Mouse (Mus musculus): ENCODE measurements around the gene Ndufv1.
"Not testable (repeated sequence)": the region's sequence is repeated elsewhere in the genome, so short reads cannot be mapped to it uniquely, and the experiment has no call there.

Ndufv1 gene

DNA sequence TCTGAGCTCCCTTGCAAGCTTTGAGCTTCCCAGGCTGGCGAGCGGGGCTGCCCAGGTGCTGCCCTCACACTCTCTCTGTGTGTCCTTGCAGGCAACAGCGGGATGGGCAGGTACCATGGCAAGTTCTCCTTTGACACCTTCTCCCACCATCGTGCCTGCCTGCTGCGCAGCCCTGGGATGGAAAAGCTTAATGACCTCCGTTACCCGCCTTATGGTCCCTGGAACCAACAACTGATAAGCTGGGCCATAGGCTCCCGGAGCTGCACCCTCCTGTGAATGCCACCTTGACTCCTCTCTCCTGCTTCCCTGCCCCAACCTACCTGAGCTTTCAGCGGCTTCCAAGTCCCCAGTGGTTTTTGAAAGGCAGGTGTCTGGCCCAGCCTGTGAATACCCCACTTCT, 31.7 kb downstream of the Ndufv1 start:
- DNase-seq (ENCODE audit: extremely low read depth, low read depth, low spot score), result no peak

DNA sequence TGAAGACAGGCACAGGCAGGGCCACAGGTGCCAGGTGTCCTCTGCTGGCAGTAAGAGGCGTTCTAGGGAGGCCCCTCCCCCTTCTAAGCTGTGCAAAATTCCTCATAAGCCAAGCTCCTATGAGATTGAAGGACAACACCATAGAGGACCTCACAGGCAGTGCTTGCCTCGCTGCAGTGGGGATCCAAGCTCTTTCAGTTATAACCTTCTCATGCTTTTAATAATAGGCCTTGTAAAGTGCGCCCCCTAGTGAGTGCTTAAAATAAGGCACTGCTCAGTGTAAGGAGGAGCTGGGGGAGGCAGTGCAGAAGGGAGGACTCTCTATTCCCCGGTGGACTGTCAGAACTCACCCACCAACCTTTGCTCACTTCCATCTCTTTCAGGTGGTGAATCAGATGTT, 32.3 kb downstream of the Ndufv1 start:
- no peak for DNase-seq (ENCODE audit: extremely low read depth, low read depth, low spot score)

DNA sequence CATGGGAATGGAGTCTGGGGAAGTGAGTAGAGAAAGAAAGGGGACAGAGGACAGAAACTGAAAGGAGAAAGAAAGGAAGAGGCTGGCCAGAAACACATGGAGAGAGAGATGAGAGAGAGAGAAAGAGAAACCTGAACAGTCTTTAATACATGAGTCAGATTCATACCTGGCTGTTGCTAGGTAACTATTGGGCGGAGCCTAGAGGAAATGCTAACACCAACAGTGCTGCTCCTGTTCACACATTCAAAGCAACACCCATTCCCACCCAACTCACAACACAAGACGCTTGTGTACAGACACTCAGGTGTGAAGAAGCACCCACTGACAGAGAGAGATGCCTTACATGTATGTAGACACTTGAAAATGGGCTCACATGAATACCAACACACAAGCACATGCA, 36.7 kb downstream of the Ndufv1 start:
- DNase-seq (ENCODE audit: extremely low read depth, low read depth, low spot score), result no peak

DNA sequence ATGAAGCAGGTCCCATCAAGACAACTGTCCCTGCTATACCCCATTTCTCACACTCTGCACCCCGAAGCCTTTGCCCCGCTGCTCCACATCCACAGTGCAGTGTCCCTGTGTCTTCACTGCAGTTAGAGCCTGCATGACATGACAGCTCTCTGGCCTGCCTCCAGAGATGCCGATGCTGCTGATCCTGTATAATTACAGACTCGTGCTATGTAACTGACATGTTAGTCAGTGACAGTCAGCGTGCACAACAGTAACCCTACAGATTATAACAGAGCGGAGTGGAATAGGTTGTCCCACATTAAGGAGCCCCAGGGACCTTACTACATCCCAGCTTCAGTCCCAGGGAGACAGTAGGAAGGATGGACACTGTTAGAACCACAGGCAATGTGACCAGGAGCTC, 38.0 kb downstream of the Ndufv1 start:
- not testable (repeated sequence) for DNase-seq (ENCODE audit: extremely low read depth, low read depth, low spot score)

DNA sequence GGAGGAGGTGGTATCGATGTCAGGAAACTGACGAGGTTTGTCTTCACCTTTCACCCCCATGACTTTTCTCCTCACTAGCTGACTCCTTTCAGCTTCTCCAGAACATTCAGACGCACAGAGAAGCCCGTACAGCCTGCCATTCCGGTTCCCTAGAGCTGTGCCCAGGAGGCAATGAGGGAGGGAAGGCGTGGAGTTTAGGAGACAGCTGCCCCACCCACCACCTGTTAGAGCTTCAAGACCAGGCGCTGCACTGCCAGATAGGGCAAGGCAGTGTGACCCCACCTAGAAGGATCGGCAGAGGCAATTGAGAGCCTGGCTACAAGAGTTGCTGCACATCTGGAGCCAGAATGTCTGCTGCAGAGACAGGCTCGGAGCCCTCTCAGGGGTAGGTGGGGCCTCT, 40.4 kb downstream of the Ndufv1 start, which contains the start of gene Aldh3b2:
Gene Aldh3b2 (plus strand): TSS at position 100 of the 400 bp plus-strand sequence.
- no peak for DNase-seq (ENCODE audit: extremely low read depth, low read depth, low spot score)

DNA sequence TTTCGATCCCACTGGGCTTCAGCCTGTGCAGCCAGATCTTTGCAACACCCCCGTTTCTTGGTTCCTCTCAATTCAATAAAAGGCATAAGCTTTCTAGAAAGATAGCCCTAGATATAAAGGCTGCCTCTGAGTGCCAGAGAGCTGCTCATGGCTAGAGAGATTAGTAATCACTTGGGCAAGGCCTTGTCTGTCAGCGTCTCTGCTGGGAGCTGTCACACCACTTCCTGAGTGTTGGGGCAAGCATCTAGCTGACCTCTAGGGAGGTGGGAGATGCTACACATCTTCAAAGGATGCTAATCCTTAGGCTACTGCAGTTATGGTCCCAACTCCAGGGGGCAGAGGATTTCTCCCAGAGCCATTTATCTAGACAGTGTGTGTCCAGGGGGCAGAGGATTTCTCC, 45.3 kb downstream of the Ndufv1 start:
- DNase-seq (ENCODE audit: extremely low read depth, low read depth, low spot score), result no peak

DNA sequence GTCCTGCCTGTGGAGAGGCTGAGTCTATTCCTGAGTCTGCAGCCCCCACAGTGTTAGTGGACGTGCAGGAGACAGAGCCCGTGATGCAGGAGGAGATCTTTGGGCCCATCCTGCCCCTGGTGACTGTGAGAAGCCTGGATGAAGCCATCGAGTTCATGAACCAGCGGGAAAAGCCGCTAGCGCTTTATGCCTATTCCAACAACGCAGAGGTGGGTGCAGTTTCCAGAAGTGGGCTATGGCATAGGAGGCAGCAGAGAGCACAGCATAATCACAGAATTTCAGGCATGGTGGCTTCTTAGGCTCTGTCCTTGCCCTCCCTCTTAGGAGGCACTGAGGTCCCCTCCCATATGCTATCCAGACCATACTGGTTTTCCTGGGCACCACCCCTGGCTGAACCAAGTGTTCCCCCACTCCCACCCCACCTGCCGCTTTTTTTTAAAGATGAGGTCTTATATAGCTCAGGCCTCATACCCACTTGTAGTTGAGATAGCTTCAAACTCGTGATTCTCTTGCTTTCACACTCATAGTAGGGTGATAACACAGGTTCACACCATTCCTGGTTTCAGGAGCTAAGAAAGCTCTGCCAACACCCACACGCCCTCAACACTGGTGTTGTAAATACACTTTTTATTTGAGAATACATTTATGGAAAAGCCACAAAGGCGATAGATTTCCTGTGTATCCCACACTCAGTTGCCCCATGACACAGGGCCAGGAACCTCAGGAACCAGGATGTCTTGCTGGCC, 46.1 kb downstream of the Ndufv1 start:
- no peak for DNase-seq (ENCODE audit: extremely low read depth, low read depth, low spot score)

DNA sequence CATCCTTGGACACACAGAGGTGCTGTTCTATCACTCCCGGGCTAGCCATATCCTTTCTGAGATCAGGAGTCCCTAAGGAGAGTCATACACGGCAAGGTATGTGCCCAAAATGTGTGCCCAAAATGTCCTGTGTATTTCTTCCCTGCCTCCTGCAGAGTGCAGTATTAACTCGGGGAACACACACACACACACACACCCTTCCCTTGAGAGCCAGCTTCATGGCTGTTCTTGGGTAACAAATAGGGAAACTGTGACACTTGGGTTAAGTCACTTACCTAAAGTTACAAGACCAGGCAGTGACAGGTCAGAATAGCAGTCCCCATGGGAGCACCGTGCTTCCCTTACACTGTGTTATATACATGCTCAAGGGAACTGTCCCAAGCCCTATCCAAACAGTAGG, 48.6 kb downstream of the Ndufv1 start:
- DNase-seq (ENCODE audit: extremely low read depth, low read depth, low spot score), result no peak

DNA sequence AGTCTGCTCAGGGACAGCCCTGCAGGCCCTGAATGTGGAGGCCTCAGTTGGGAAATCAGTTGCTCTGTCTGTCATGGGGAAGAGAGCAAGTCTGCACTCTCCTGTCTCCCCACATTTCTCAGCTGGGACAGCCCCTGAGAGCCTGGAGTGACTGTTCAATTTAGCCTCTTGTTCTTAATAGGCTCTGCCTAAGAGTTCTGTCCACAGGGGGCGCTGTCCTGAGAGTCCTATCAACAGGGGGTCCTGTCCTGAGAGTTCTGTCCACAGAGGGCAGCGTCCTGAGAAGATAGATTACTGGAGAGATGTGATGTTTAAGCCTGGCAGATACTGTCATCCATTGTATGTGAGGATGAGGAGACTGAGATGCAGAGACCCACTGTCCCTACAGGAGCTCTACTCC, 50.1 kb downstream of the Ndufv1 start:
- no peak for DNase-seq (ENCODE audit: extremely low read depth, low read depth, low spot score)

DNA sequence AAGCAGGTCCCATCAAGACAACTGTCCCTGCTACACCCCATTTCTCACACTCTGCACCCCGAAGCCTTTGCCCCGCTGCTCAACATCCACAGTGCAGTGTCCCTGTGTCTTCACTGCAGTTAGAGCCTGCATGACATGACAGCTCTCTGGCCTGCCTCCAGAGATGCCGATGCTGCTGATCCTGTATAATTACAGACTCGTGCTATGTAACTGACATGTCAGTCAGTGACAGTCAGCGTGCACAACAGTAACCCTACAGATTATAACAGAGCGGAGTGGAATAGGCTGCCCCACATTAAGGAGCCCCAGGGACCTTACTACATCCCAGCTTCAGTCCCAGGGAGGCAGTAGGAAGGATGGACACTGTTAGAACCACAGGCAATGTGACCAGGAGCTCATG, 50.8 kb downstream of the Ndufv1 start:
- DNase-seq (ENCODE audit: extremely low read depth, low read depth, low spot score), result not testable (repeated sequence)

DNA sequence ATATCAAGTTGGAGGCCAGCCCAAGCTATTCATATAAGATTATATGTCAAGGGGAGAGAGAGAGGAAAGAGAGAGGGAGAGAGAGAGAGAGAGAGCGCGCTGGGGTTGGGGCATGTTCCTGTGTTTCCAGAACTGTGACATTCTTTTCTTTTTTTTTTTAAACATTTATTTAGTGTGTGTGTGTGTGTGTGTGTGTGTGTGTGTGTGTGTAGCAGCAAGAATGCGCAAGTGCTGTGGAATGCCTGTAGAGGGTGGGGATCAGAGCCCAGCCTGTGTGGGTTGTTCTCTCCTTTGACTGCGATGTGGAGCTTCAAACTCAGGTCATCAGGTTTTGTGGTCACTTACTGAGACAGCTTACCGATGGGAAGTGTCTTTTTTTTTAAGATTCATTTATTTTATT, 52.4 kb downstream of the Ndufv1 start:
- no peak for DNase-seq (ENCODE audit: extremely low read depth, low read depth, low spot score)

DNA sequence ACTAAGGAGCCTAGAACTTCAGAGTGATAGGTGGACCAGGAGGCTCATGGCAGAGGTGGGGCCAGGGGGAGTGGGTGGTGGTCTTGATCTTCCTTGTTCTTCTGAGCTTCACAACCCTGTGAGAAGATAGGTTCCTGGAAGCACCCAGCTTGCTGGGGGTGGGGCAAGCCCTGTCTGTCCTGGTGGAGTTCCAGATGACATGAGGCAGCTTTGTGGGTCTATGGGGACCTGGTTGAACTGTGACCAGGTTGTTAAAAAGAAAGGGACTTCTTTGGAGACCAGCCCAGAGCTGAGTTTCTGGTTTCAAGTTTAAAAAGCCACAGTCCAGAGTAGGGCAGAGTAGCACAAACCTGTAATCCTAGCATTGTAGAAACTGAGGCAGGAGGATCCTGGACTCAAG, 53.6 kb downstream of the Ndufv1 start:
- no peak for DNase-seq (ENCODE audit: extremely low read depth, low read depth, low spot score)

DNA sequence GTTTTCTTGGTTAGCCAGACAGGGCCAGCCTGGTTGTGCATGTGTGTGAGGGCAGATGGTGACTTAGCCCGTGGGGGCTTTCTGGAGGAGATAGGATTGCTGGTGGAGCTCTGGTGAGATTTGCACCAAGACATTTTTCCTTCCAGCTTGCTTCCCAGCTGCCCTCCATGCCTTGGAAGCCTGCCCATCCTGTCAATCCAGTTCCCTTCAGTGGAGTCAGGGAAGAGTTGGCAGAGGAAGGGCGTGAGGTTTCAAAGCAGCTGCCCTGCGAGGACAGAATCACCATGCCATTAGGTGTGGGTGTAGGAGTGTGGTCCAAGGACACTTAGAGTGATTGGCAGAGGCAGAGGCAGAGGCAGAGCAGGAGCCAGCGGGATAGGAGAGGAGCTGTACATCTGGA, 54.1 kb downstream of the Ndufv1 start, which contains the start of gene Aldh3b3:
Gene Aldh3b3 (plus strand): TSS at position 176 of the 400 bp plus-strand sequence.
- DNase-seq (ENCODE audit: extremely low read depth, low read depth, low spot score), result no peak
